Mouse (Mus musculus) midbrain, postnatal 0 days (tissue): ENCODE results near the gene Nek9. TPM values are rescaled to one million over a fixed set of nuclear protein-coding genes. Genes with fewer than 3 reads are reported as not detected.

Source experiments
- ATAC-seq: fragments of 200-750 bp; cut with Nextera tagmentation; 2 replicates; pipeline ENCODE4 v1.8.0; 2017; ENCODE audit warnings: moderate number of reproducible peaks, mild to moderate bottlenecking, moderate TSS enrichment, moderate library complexity; ENCODE audit not compliant: low FRiP score
- DNase-seq: peaks from one replicate; pipeline ENCODE4 v3.0.0-alpha.2; 2015; ENCODE audit warnings: low spot score
- H3K27ac ChIP-seq: fragments of 300-500 bp; sonication (generic); 2 replicates; pipeline ENCODE4 v1.5.1; 2014; ENCODE audit warnings: low read depth, mild to moderate bottlenecking, low read length, mixed read lengths
- H3K27me3 ChIP-seq: fragments of 300-500 bp; sonication (generic); 2 replicates; pipeline ENCODE4 v1.6.1; 2014; ENCODE audit warnings: low read length, control low read depth, mixed read lengths; ENCODE audit not compliant: insufficient read depth
- H3K36me3 ChIP-seq: fragments of 300-500 bp; sonication (generic); 2 replicates; pipeline ENCODE4 v1.6.1; 2014; ENCODE audit warnings: low read length, control low read depth, mixed read lengths; ENCODE audit not compliant: insufficient read depth
- H3K4me1 ChIP-seq: fragments of 300-500 bp; sonication (generic); 2 replicates; pipeline ENCODE4 v1.6.1; 2014; ENCODE audit warnings: mild to moderate bottlenecking, control low read depth, antibody characterized with exemption, low read length, mixed read lengths; ENCODE audit not compliant: insufficient read depth
- H3K4me2 ChIP-seq: fragments of 300-500 bp; sonication (generic); 2 replicates; pipeline ENCODE4 v1.6.1; 2014; ENCODE audit warnings: low read depth, mild to moderate bottlenecking, low read length, mixed read lengths; ENCODE audit not compliant: poor library complexity, severe bottlenecking
- H3K4me3 ChIP-seq: fragments of 300-500 bp; sonication (generic); 2 replicates; pipeline ENCODE4 v1.5.1; 2014; ENCODE audit warnings: low read depth, mild to moderate bottlenecking, low read length, moderate library complexity
- H3K9ac ChIP-seq: fragments of 300-500 bp; sonication (generic); replicated peaks from 2 replicates; pipeline ENCODE4 v1.6.1; 2014; ENCODE audit warnings: mild to moderate bottlenecking, low read length, moderate library complexity, mixed read lengths; ENCODE audit not compliant: poor library complexity, severe bottlenecking
- H3K9me3 ChIP-seq: fragments of 300-500 bp; sonication (generic); 2 replicates; pipeline ENCODE4 v1.6.1; 2016; ENCODE audit warnings: low read length, control low read depth
- CTCF ChIP-seq: IDR thresholded peaks from 2 replicates; pipeline ENCODE4 v1.5.1; 2016; ENCODE audit warnings: antibody characterized with exemption, mild to moderate bottlenecking
- WGBS: fragments of 180-500 bp; shearing (Covaris S2); extraction: QIAGEN DNeasy Blood & Tissue Kit; methylation state at CpG from one replicate; pipeline ENCODE4 v1.1.7; 2014; 5-methylcytosine and 5-hydroxymethylcytosine counted together
- polyA plus RNA-seq: library from polyadenylated mRNA; unstranded; fragments of >200 nt; fragmentation: Nextera tagmentation; extraction: Ambion mirVana; gene quantifications from 2 replicates; pipeline ENCODE4 v1.2.1, GENCODE M21; 2015
- total RNA-seq: library from RNA; depleted of rRNA; stranded (reverse); fragments of >200 nt; gene quantifications from 2 replicates; pipeline ENCODE4 v1.2.3, GENCODE M21; 2014

Nek9 gene
- total and polyA plus RNA-seq, 2 experiments from 2014 or later: 7.5 to 16.5 TPM

DNA sequence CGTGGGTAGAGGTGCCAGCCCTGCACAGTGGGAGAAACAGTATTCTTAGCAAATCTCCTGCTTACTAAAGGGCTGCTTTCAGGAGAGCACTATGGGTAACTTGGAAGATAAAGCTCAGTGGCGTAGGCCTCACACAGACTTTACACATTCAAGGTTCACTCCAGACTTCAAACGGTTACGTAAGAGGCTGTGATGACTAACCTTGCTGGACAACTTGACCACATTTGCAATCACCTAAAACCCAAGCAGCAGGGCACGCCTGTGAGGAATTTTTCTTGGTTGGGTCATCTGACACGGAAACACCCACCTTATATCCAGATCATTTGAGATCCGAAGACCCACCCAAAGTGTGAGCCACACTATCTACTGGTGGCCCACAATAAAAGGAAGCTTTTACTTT lies 9.0 kb downstream of the Nek9 start:
- no peak for TF ChIP-seq CTCF
- no peak overlapping the region for H3K9ac ChIP-seq
- H3K36me3 ChIP-seq: peaks cover 37% of the 10 kb centered on the region
- no peak overlapping the region for H3K4me3 ChIP-seq
- no peaks in the 10 kb centered on the region for H3K27me3 ChIP-seq
- WGBS: 93% methylated on average over 7 of the region's 7 CpGs
- ATAC-seq: no peak
- no peaks in the 10 kb centered on the region for H3K4me1 ChIP-seq
- DNase-seq: no peak
- no peak overlapping the region for H3K4me2 ChIP-seq
- H3K27ac ChIP-seq: no peak overlapping the region
- no peaks in the 10 kb centered on the region for H3K9me3 ChIP-seq

DNA sequence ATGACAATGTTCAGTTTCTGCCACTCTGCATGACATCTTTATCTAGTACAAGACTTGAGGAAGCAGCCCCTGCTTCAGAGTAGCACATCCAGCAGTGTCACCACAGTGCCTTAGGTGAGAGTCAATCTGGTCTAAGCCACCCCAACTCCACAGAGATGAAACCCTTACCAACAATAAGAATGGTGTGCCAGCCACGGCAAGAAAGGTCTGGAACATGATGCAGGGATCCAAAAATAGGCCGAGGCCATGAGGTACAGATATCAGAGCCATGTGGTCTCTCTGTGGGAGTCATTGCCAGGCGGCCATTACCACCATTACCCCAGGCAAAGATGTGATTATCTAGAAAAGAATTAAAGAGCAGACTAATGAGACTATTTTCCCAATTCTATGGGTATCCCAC lies 30.5 kb downstream of the Nek9 start:
- no peaks in the 10 kb centered on the region for H3K4me1 ChIP-seq
- H3K9ac ChIP-seq: no peak overlapping the region
- ATAC-seq (no peak), DNase-seq (no peak)
- no peak overlapping the region for H3K4me3 ChIP-seq
- H3K27ac ChIP-seq: no peak overlapping the region
- H3K9me3 ChIP-seq: no peaks in the 10 kb centered on the region
- H3K36me3 ChIP-seq: peaks cover 82% of the 10 kb centered on the region
- H3K4me2 ChIP-seq: no peak overlapping the region
- TF ChIP-seq CTCF: no peak
- H3K27me3 ChIP-seq: no peaks in the 10 kb centered on the region
- 77% methylated on average over 3 of the region's 3 CpGs for WGBS

DNA sequence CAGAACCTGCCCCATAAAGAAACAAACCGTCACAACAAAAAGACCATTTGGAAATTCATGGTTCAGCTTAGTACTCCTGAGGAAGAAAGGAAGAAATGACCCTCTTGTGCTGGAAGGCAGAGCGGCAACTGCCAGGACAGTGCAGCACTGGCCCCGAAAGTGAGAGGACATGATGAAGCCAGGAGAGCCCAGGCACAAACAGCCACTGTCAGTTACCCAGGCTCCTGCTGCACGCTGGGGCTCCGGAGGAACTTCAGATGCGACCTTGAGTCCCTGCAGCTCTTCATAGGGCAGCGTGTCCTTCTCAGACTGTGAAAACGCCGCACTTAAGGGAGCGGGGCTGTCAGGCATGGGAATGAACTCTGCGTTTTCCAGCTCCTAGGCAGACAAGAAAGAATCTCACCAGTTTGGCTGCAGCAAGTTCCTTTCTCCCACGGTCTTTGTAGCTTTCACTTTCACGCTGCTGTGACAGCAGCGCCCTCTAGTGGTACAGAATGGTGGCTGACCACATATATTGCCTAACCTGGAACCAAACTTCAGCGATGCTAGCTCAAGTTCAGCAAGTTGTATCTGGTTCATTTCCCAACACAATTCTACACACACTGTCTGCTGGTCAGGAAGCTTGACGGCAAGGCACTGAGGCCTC lies 33.8 kb downstream of the Nek9 start:
- 47% methylated on average over 16 of the region's 16 CpGs for WGBS
- H3K9ac ChIP-seq: no peak overlapping the region
- peak; percentile 99 for TF ChIP-seq CTCF
- no peaks in the 10 kb centered on the region for H3K27me3 ChIP-seq
- no peak overlapping the region for H3K4me3 ChIP-seq
- H3K36me3 ChIP-seq: peaks cover 72% of the 10 kb centered on the region
- H3K9me3 ChIP-seq: no peaks in the 10 kb centered on the region
- peak; percentile 92 for DNase-seq
- ATAC-seq: peak; percentile 79
- peak overlapping the region; percentile 55; the same call in 1 of the 2 replicates for H3K27ac ChIP-seq
- H3K4me1 ChIP-seq: no peaks in the 10 kb centered on the region
- H3K4me2 ChIP-seq: no peak overlapping the region

DNA sequence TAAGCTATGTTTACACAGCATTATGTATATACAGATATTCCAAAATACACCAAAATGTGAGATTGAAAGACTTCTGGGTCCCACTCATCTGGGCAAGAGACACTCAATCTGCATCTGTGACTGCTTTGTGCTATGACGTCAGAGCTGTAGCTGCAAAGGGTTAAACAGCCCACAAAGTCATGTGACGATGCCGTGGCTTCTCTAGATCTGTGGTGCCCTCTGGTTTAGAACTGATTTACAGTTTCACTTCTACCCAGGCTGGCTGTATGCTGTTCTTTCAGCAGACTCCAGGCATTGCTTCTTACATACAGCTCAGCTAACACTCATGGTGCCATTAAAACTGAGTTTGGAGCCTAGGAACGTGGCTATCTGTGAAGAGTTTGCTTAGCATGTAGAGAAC lies 34.4 kb downstream of the Nek9 start:
- WGBS: 74% methylated on average over 4 of the region's 4 CpGs
- peaks cover 66% of the 10 kb centered on the region for H3K36me3 ChIP-seq
- no peak overlapping the region for H3K9ac ChIP-seq
- H3K4me2 ChIP-seq: no peak overlapping the region
- no peaks in the 10 kb centered on the region for H3K9me3 ChIP-seq
- ATAC-seq (no peak), DNase-seq (no peak)
- H3K27ac ChIP-seq: no peak overlapping the region
- H3K27me3 ChIP-seq: no peaks in the 10 kb centered on the region
- no peak for TF ChIP-seq CTCF
- no peaks in the 10 kb centered on the region for H3K4me1 ChIP-seq
- H3K4me3 ChIP-seq: no peak overlapping the region

DNA sequence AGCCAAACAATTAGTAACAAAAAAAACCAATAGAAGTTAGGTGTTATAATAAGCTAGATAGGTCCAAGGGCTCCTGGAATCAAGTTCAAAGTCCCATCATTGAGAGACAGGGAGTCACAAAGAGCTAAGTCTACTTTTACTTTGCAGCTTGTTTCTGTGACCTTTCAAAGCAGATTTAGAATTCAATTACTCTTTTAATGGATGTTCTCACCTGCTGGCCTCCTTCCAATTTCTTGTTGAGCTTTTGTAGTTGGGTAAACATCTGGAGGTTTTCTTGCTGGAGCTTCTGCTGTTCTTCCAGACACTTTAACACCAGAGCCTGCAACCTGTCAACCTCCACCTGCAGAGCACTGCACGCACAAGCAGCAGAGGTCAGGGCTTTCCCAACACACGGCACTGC lies 35.9 kb downstream of the Nek9 start:
- no peaks in the 10 kb centered on the region for H3K9me3 ChIP-seq
- 85% methylated on average over 2 of the region's 2 CpGs for WGBS
- H3K36me3 ChIP-seq: peaks cover 53% of the 10 kb centered on the region
- H3K4me2 ChIP-seq: no peak overlapping the region
- no peaks in the 10 kb centered on the region for H3K4me1 ChIP-seq
- TF ChIP-seq CTCF: no peak
- no peak overlapping the region for H3K9ac ChIP-seq
- no peak overlapping the region for H3K4me3 ChIP-seq
- no peaks in the 10 kb centered on the region for H3K27me3 ChIP-seq
- no peak for ATAC-seq
- no peak for DNase-seq
- no peak overlapping the region for H3K27ac ChIP-seq

DNA sequence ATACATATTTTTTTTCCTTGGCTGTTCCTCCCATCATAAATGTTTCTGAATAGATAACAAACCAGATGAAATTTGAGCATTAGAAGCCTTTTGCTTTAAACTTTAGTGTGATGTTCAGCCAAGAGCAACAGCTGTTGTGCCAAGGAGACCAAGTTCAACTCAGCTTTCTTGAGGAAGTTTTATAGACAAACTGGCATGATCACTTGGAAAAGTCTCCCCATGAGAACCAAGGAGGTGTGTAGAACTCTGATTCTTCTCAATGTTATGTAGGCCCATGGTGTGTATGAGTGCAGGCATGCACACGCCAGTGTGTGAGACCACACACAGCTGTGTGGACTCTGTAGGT lies 40.4 kb downstream of the Nek9 start:
- H3K9me3 ChIP-seq: peaks cover 6% of the 10 kb centered on the region; the same call in 1 of the 2 replicates
- TF ChIP-seq CTCF: no peak
- H3K4me1 ChIP-seq: no peaks in the 10 kb centered on the region
- no peak overlapping the region for H3K9ac ChIP-seq
- 88% methylated on average over 1 of the region's 1 CpGs for WGBS
- H3K36me3 ChIP-seq: peaks cover 19% of the 10 kb centered on the region
- no peaks in the 10 kb centered on the region for H3K27me3 ChIP-seq
- H3K27ac ChIP-seq: no peak overlapping the region
- no peak overlapping the region for H3K4me2 ChIP-seq
- ATAC-seq (no peak), DNase-seq (no peak)
- no peak overlapping the region for H3K4me3 ChIP-seq
